Mouse (Mus musculus) E14TG2a.4 (cell line): ENCODE data around the gene Pde1a.

Source experiments
- CTCF ChIP-seq: conservative IDR thresholded peaks from 2 replicates; pipeline ENCODE4 v1.5.1; 2014; ENCODE audit warnings: low read length
- NANOG ChIP-seq: IDR thresholded peaks from 2 replicates; pipeline ENCODE4 v1.6.1; 2014; ENCODE audit warnings: borderline replicate concordance, low read length, mixed read lengths

- TF ChIP-seq CTCF (no peak), NANOG (no peak)
These were observed 5.8 kb upstream of the Pde1a start for GRCm38 (mm10) chr2:80135076-80135475.
